Mouse (Mus musculus) midbrain, embryonic 13.5 days (tissue): ENCODE results near the gene Serpinc1. TPM values are rescaled to one million over a fixed set of nuclear protein-coding genes. Genes with fewer than 3 reads are reported as not detected.

Experiments
- ATAC-seq: fragments of 200-750 bp; cut with Nextera tagmentation; 2 replicates; pipeline ENCODE4 v1.8.0; 2017; ENCODE audit warnings: mild to moderate bottlenecking, moderate TSS enrichment, moderate library complexity
- H3K27ac ChIP-seq: fragments of 300-500 bp; sonication (generic); 2 replicates; pipeline ENCODE4 v1.5.1; 2015; ENCODE audit warnings: inconsistent platforms, mild to moderate bottlenecking, moderate library complexity
- H3K27me3 ChIP-seq: fragments of 300-500 bp; sonication (generic); 2 replicates; pipeline ENCODE4 v1.6.1; 2015; ENCODE audit warnings: mild to moderate bottlenecking, inconsistent platforms
- H3K36me3 ChIP-seq: fragments of 300-500 bp; sonication (generic); 2 replicates; pipeline ENCODE4 v1.6.1; 2015; ENCODE audit warnings: mild to moderate bottlenecking, inconsistent platforms
- H3K4me1 ChIP-seq: fragments of 300-500 bp; sonication (generic); replicated peaks from 2 replicates; pipeline ENCODE4 v1.6.1; 2015; ENCODE audit warnings: inconsistent platforms
- H3K4me2 ChIP-seq: fragments of 300-500 bp; sonication (generic); replicated peaks from 2 replicates; pipeline ENCODE4 v1.6.1; 2015; ENCODE audit warnings: moderate library complexity, mild to moderate bottlenecking, inconsistent platforms
- H3K4me3 ChIP-seq: fragments of 300-500 bp; sonication (generic); replicated peaks from 2 replicates; pipeline ENCODE4 v1.5.1; 2015; ENCODE audit warnings: mild to moderate bottlenecking, inconsistent platforms
- H3K9ac ChIP-seq: fragments of 300-500 bp; sonication (generic); replicated peaks from 2 replicates; pipeline ENCODE4 v1.6.1; 2015; ENCODE audit warnings: mild to moderate bottlenecking, inconsistent platforms
- H3K9me3 ChIP-seq: fragments of 300-500 bp; sonication (generic); 2 replicates; pipeline ENCODE4 v1.6.1; 2016; ENCODE audit warnings: mild to moderate bottlenecking, inconsistent platforms
- WGBS: fragments of 180-500 bp; shearing (Covaris S2); methylation state at CpG from one replicate; pipeline ENCODE4 v1.1.7; 2015; 5-methylcytosine and 5-hydroxymethylcytosine counted together
- polyA plus RNA-seq: library from polyadenylated mRNA; unstranded; fragments of >200 nt; fragmentation: Nextera tagmentation; extraction: Ambion mirVana; gene quantifications from 2 replicates; pipeline ENCODE4 v1.2.1, GENCODE M21; 2015

The Serpinc1 gene
- polyA plus RNA-seq, 1 experiment from 2014 or later: 3.8 TPM

DNA sequence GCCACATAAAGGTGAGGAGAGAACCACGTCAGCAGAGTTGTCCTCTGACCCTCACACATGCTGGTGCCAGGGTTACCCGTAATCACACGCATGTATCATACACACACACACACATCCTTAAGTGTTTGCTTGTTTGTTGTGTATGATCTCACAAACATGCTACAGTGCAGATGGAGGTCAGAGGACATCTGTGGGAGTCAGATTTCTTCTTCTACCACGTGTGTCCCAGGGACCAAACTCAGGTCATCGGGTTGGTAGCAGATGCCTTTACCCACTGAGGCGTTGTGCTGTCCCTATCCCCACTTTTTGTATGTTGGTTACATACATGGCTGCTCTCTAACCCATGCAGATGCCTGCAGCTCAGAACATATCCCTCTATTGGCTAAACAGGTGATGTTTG is 7.1 kb downstream of the Serpinc1 start:
- H3K27me3 ChIP-seq: no peaks in the 10 kb centered on the region
- WGBS: 87% methylated on average over 6 of the region's 6 CpGs
- H3K4me1 ChIP-seq: no peaks in the 10 kb centered on the region
- H3K27ac ChIP-seq: no peak overlapping the region
- no peak for ATAC-seq
- no peak overlapping the region for H3K4me3 ChIP-seq
- H3K36me3 ChIP-seq: no peaks in the 10 kb centered on the region
- no peak overlapping the region for H3K4me2 ChIP-seq
- H3K9ac ChIP-seq: no peak overlapping the region
- no peaks in the 10 kb centered on the region for H3K9me3 ChIP-seq

DNA sequence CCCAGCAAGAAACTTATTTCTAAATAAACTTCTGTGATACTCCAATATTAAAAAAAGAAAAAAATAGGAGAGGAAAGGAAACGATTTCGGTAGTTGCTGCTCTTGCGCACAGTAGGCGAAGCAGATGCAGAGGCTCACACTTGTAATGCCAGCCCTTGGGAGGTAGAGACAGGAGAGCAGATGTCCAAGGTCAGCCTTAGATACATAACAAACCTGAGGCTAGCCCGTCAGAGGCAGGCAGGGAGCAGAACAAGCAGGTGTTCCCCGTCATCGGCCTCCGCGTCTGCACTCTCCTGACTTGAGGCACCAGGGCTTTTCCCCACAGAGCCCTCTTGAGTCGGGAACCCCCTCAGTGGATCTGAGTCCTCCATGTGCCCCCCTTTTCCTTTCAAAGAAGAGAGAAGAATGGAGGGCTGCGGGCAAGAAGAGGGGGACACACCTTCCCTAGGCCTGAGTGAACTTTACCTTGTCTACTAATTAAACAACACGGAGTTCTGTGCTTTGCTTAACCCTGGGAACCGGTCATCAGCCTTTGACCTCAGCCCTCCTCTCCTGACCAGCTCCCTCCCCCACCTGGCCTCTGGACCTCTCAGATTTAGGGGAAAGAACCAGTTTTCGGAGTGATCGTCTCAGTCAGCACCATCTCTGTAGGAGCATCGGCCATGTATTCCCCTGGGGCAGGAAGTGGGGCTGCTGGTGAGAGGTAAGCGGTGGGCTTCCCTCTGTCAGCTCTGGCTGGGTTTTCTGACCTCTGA is 8.7 kb downstream of the Serpinc1 start:
- no peak for ATAC-seq
- 90% methylated on average over 17 of the region's 17 CpGs for WGBS

DNA sequence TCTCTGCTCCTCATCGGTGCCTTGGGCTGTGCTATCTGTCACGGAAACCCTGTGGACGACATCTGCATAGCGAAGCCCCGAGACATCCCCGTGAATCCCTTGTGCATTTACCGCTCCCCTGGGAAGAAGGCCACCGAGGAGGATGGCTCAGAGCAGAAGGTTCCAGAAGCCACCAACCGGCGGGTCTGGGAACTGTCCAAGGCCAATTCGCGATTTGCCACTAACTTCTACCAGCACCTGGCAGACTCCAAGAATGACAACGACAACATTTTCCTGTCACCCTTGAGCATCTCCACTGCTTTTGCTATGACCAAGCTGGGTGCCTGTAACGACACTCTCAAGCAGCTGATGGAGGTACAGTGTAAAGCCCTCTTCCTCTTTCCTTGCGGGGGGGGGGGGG is 11.0 kb downstream of the Serpinc1 start:
- no peaks in the 10 kb centered on the region for H3K36me3 ChIP-seq

More for the DNA sequence above, 8.7 kb downstream of the Serpinc1 start:
- H3K4me2 ChIP-seq: no peak overlapping the region
- H3K4me3 ChIP-seq: no peak overlapping the region
- H3K27ac ChIP-seq: no peak overlapping the region
- H3K27me3 ChIP-seq: no peaks in the 10 kb centered on the region
- H3K9me3 ChIP-seq: no peaks in the 10 kb centered on the region
- no peaks in the 10 kb centered on the region for H3K4me1 ChIP-seq
- no peak overlapping the region for H3K9ac ChIP-seq
- H3K36me3 ChIP-seq: no peaks in the 10 kb centered on the region

DNA sequence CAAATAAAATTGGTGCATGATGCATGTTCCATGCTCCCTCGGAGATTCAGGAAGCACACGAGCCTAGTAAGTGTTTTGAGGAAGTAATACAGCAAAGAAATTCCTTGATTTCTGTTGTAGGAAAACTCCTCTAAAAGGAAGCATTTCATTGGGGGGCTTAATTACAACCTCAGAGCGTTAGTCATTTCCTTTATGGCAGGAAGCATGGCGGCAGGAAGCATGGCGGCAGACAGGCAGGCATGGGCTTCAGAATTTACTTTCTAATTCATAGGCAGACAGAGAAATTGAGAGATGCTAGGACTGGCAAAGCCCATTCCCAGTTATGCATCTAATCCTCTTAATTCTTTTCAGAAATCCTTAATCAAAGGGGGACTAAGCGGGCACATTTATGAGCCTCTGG is 15.5 kb downstream of the Serpinc1 start:
- Histone ChIP-seq H3K27ac (no peak overlapping the region), H3K9me3 (no peaks in the 10 kb centered on the region), H3K4me3 (no peak overlapping the region), H3K36me3 (no peaks in the 10 kb centered on the region), H3K9ac (no peak overlapping the region), H3K27me3 (no peaks in the 10 kb centered on the region), H3K4me1 (no peaks in the 10 kb centered on the region), H3K4me2 (no peak overlapping the region)
- 71% methylated on average over 6 of the region's 6 CpGs for WGBS
- ATAC-seq: no peak

More for the DNA sequence above, 11.0 kb downstream of the Serpinc1 start:
- Histone ChIP-seq H3K4me1 (no peaks in the 10 kb centered on the region), H3K9ac (no peak overlapping the region), H3K4me3 (no peak overlapping the region), H3K4me2 (no peak overlapping the region), H3K27me3 (no peaks in the 10 kb centered on the region), H3K27ac (no peak overlapping the region), H3K9me3 (no peaks in the 10 kb centered on the region)
- ATAC-seq: no peak
- 90% methylated on average over 15 of the region's 15 CpGs for WGBS

DNA sequence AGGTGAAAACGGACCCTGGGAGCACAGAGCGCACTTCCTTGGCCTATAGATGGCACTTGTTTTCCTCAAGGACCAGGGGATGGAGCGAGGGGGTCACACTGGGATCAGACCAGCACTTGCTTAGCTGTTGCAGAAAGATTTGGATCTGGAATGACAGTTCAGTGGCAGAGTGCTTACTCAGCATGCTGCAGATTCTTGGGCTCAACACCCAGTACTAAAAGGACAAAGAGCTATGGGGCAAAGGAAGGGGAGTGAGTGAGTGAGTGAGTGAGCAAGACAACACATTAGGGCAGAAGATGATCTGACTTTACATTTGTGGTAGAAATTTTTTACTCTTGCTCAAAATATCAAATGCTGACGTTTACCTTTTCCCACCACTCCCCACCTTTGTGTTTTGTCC is 26.6 kb downstream of the Serpinc1 start:
- 63% methylated on average over 4 of the region's 4 CpGs for WGBS
- Histone ChIP-seq H3K4me2 (no peak overlapping the region), H3K27me3 (no peaks in the 10 kb centered on the region), H3K9me3 (no peaks in the 10 kb centered on the region), H3K9ac (no peak overlapping the region), H3K4me3 (no peak overlapping the region), H3K36me3 (peaks cover 29% of the 10 kb centered on the region), H3K4me1 (no peaks in the 10 kb centered on the region), H3K27ac (no peak overlapping the region)
- ATAC-seq: no peak

DNA sequence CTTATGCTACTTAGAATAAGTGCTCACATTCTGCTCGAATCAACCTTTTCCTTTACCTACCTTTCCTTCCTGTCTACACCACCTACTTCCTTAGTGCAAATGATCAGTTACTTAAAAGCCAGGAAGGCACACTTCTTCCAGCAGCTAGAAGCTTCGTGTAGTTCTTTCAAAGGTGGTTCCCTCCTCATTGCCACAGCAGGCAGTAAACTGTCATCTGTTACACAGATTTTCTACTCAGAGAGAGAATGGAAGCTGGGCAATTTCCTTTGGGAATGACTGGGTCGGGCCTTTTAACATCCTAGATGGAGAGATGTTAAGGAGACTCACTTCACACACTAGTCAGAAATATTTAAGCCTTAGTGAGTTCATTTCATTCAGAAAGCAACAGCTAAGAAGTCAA is 27.1 kb downstream of the Serpinc1 start:
- no peak overlapping the region for H3K4me2 ChIP-seq
- H3K4me3 ChIP-seq: no peak overlapping the region
- no peaks in the 10 kb centered on the region for H3K4me1 ChIP-seq
- H3K9me3 ChIP-seq: no peaks in the 10 kb centered on the region
- H3K27ac ChIP-seq: no peak overlapping the region
- no peaks in the 10 kb centered on the region for H3K27me3 ChIP-seq
- ATAC-seq: no peak
- H3K9ac ChIP-seq: no peak overlapping the region
- peaks cover 23% of the 10 kb centered on the region for H3K36me3 ChIP-seq
- WGBS: 77% methylated on average over 3 of the region's 3 CpGs

DNA sequence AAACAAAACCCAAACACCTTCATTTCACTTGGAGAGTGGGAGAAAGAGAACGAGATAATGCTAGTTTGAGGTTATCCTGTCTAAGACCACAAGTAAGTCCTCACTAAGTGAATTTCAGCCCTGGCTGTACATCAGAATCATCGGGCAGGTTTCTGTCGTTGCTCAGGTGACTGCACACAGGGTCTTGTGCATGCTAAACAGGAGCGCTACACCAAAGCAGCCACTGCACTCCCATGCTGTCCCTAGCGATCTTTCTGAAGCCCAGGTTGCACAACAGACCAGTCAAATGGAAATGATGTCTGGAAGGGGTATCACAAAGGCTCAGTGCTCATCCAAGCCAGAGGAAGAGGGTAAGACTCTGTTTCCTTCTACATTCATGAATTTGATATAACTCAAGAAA is 28.1 kb downstream of the Serpinc1 start:
- no peak overlapping the region for H3K27ac ChIP-seq
- no peaks in the 10 kb centered on the region for H3K9me3 ChIP-seq
- ATAC-seq: no peak
- 82% methylated on average over 5 of the region's 5 CpGs for WGBS
- no peaks in the 10 kb centered on the region for H3K4me1 ChIP-seq
- no peaks in the 10 kb centered on the region for H3K27me3 ChIP-seq
- H3K4me3 ChIP-seq: no peak overlapping the region
- H3K9ac ChIP-seq: no peak overlapping the region
- peaks cover 24% of the 10 kb centered on the region for H3K36me3 ChIP-seq
- H3K4me2 ChIP-seq: no peak overlapping the region

DNA sequence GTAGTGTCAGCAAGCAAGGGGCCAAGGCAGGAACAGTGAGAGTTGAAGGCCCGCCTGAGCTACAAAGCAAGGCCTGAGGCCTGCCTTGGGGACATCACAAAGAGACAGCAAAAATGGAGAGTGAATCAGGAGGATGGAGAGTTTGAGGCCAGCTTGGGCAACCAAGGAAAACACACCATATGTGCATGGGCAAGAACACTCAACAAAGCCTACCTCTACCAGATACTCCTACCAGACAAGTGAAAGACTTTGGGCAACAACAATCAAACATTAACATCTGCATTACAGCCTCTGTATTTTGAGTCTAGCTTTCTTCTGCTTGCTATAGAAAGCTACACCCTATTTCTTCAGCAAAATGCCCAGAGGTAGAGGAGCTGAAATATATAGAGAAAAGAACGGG is 29.7 kb downstream of the Serpinc1 start:
- Histone ChIP-seq H3K4me1 (no peaks in the 10 kb centered on the region), H3K27ac (no peak overlapping the region), H3K27me3 (no peaks in the 10 kb centered on the region), H3K4me2 (no peak overlapping the region), H3K36me3 (peaks cover 39% of the 10 kb centered on the region), H3K9me3 (no peaks in the 10 kb centered on the region), H3K4me3 (no peak overlapping the region), H3K9ac (no peak overlapping the region)
- 89% methylated on average over 2 of the region's 2 CpGs for WGBS
- no peak for ATAC-seq

DNA sequence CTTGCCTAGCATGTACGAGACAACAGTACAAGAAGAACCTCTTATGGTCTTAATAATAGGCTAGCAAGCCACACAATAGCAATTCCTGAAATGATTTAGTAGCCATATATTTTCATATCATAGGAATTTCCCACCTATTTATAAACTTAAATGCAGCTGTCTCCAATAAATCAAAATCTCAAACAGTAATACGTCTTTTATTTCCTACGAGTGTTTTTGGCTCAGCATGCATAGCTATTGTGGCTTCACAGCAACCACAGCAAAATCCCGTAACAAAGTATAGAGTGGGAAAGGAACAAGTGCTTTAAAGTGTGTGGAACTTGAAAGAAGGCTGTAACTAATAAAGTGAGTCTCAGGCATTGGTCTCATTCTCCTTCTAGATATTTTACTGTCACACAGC is 32.1 kb downstream of the Serpinc1 start:
- Histone ChIP-seq H3K36me3 (peaks cover 34% of the 10 kb centered on the region), H3K9me3 (no peaks in the 10 kb centered on the region), H3K27me3 (no peaks in the 10 kb centered on the region), H3K9ac (no peak overlapping the region), H3K27ac (no peak overlapping the region), H3K4me2 (no peak overlapping the region), H3K4me3 (no peak overlapping the region), H3K4me1 (peaks cover 1% of the 10 kb centered on the region)
- ATAC-seq: no peak
- WGBS: 93% methylated on average over 4 of the region's 4 CpGs

DNA sequence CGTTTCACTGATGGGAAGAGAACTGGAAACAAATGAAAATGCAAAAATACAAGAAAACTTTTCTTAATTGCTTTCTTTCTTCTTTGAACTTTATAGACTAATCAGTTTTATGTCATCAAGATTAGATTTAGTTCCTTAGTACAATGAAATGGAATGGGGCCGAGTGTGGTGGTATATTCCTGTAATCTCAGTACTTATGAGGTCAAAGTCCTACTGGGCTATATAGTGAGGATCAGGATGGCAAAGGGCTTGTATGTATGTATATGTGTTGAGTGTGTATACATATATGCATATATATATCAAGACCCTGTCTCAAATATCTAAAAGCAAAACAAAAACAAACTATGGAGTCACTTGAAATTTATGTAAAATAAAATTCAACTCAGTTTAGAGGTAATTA is 38.0 kb downstream of the Serpinc1 start:
- no peak for ATAC-seq
- no peak overlapping the region for H3K27ac ChIP-seq
- 92% methylated on average over 2 of the region's 2 CpGs for WGBS

DNA sequence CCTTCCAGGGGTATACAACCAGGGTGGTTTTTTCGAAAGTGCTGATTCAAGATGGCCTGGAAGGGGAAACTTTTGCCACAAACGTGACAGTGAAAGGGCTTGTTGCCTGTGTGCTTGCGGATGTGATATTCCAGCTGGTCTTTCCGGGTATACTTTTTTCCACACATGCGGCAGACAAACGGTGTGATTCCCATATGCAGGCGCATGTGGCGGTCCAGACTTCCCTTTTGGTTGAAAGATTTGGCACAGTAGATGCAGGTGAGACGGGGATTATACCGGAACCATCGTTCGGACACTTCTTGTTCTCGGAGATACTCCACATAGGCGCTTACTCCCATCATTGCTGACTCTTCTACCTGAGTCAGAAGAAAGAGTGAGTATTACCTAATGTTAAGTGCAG is 41.7 kb downstream of the Serpinc1 start:
- Histone ChIP-seq H3K4me3 (no peak overlapping the region), H3K27me3 (no peaks in the 10 kb centered on the region), H3K9ac (no peak overlapping the region), H3K4me1 (peaks cover 4% of the 10 kb centered on the region), H3K9me3 (no peaks in the 10 kb centered on the region), H3K36me3 (peaks cover 40% of the 10 kb centered on the region), H3K4me2 (no peak overlapping the region), H3K27ac (no peak overlapping the region)
- ATAC-seq: no peak
- 96% methylated on average over 14 of the region's 14 CpGs for WGBS

More for the DNA sequence above, 38.0 kb downstream of the Serpinc1 start:
- H3K27me3 ChIP-seq: no peaks in the 10 kb centered on the region
- H3K4me3 ChIP-seq: no peak overlapping the region
- H3K36me3 ChIP-seq: peaks cover 49% of the 10 kb centered on the region
- no peaks in the 10 kb centered on the region for H3K9me3 ChIP-seq
- H3K4me2 ChIP-seq: no peak overlapping the region
- peaks cover 4% of the 10 kb centered on the region for H3K4me1 ChIP-seq
- H3K9ac ChIP-seq: no peak overlapping the region

DNA sequence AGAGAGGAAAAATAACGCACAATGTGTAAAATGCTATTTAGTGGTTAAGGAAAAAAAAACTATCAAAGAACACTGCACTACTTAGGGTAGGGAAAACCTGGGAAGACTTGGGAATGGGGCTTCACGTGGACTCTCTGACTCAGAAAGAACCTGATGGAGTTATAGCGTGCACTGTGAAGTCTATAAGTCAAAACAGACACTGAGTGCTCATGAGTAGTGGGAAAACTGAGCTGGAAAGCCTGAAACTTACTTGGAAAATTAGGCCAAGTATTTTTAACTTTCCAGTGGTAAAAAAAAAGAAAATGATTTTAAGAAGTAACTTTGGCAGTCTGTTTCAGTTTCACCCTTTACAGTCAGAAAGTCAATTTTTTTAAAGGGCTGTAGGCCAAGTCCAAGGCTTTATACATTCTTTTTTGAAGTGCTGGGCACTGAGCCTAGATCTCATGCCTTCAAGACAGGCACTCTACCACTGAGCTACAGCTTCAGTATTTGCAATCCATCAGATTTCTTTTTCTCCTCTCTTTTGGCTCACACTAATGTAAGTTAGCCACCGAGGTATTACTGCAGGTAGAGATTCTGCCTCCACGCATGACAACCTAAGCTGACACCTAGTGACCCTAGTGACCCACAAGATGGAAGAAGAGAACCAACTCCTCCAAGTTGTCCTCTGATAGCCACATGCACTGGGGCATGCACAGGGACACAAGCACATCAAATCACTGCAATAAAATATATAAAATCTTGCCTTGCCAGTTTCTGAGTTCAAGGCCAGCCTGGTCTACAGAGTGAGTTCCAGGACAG is 47.2 kb downstream of the Serpinc1 start:
- no peak overlapping the region for H3K4me2 ChIP-seq
- 92% methylated on average over 5 of the region's 5 CpGs for WGBS
- no peak for ATAC-seq
- H3K9ac ChIP-seq: no peak overlapping the region
- H3K36me3 ChIP-seq: peaks cover 38% of the 10 kb centered on the region
- no peaks in the 10 kb centered on the region for H3K9me3 ChIP-seq
- no peak overlapping the region for H3K4me3 ChIP-seq
- no peaks in the 10 kb centered on the region for H3K4me1 ChIP-seq
- no peak overlapping the region for H3K27ac ChIP-seq
- H3K27me3 ChIP-seq: no peaks in the 10 kb centered on the region
